ENCODE assay signal across 22 mouse cellular contexts in genomic region chr16:35900541-35900940, GRCm38 (mm10). TPM values are rescaled to one million over a fixed set of nuclear protein-coding genes. Genes with fewer than 3 reads are reported as not detected.
DNase-seq lines count a peak whose midpoint lies in the region; ATAC-seq and TF ChIP-seq lines count a peak whose summit lies in the region.
"Had no signal": no experiment of that assay in that cellular context is flagged by ENCODE, and none has a peak within 500 bp of the region (broad histone marks: within the 10 kb centered on the region; RNA-seq: fewer than 3 reads in every experiment).

No protein-coding gene starts in this region.

- no peak for TF ChIP-seq CTCF in liver, adult 2 months (IDR thresholded peaks at IDR 0.05; ENCODE audit: low read depth, low read length)

- no peaks in the 10 kb centered on the region for H3K27me3 ChIP-seq in liver, adult 2 months (ENCODE audit: control insufficient read depth, insufficient read depth, low read length)
- H3K27me3 ChIP-seq in liver, embryonic 11.5 days (replicated peaks; ENCODE audit: control insufficient read depth, insufficient read depth, low read length): no peaks in the 10 kb centered on the region
- no peaks in the 10 kb centered on the region for H3K27me3 ChIP-seq in kidney, embryonic 14.5 days (ENCODE audit: control insufficient read depth, insufficient read depth, low read length)
- no peaks in the 10 kb centered on the region for H3K27me3 ChIP-seq in intestine, embryonic 15.5 days (replicated peaks)
- H3K27me3 ChIP-seq: CH12.LX, Patski had no signal

- H3K4me1 ChIP-seq in liver, adult 2 months (ENCODE audit: control insufficient read depth, insufficient read depth, low read length): no peaks in the 10 kb centered on the region
- H3K4me1 ChIP-seq in liver, embryonic 11.5 days (replicated peaks; ENCODE audit: control insufficient read depth, insufficient read depth, low read length): no peaks in the 10 kb centered on the region
- no peaks in the 10 kb centered on the region for H3K4me1 ChIP-seq in kidney, embryonic 14.5 days (ENCODE audit: control insufficient read depth, insufficient read depth, low read length)
- H3K4me1 ChIP-seq in intestine, embryonic 15.5 days (replicated peaks): no peaks in the 10 kb centered on the region

- WGBS in liver, adult 2 months: 26% methylated on average over 3 of the region's 3 CpGs
- WGBS in liver, embryonic 11.5 days: 74% methylated on average over 3 of the region's 3 CpGs
- 84% methylated on average over 3 of the region's 3 CpGs for WGBS in kidney, embryonic 14.5 days
- WGBS in intestine, embryonic 15.5 days: 82% methylated on average over 3 of the region's 3 CpGs

- H3K9ac ChIP-seq in liver, adult 2 months (ENCODE audit: low read depth, low read length): no peak overlapping the region
- no peak overlapping the region for H3K9ac ChIP-seq in liver, embryonic 11.5 days (ENCODE audit: low read depth, low read length)
- no peak overlapping the region for H3K9ac ChIP-seq in kidney, embryonic 14.5 days (ENCODE audit: low read depth, low read length)
- no peak overlapping the region for H3K9ac ChIP-seq in intestine, embryonic 15.5 days

- H3K9me3 ChIP-seq in liver, embryonic 11.5 days (ENCODE audit: control insufficient read depth, low read length): no peaks in the 10 kb centered on the region
- no peaks in the 10 kb centered on the region for H3K9me3 ChIP-seq in kidney, embryonic 14.5 days (ENCODE audit: control insufficient read depth, low read length)
- no peaks in the 10 kb centered on the region for H3K9me3 ChIP-seq in intestine, embryonic 15.5 days

- DNase-seq in heart, adult 11 months: peak; percentile 1
- no peak for DNase-seq in heart, postnatal 4 days
- DNase-seq in liver, adult 2 months (ENCODE audit: extremely low read depth, low read depth, low spot score): peak; percentile 78
- no peak for DNase-seq in liver, embryonic 11.5 days (ENCODE audit: low spot score)
- peak; percentile 87 for DNase-seq in fat pad, adult 2 months (ENCODE audit: extremely low read depth, low read depth, low spot score)
- peak; percentile 84 for DNase-seq in gonadal fat pad, adult 2 months (ENCODE audit: low read depth)
- DNase-seq: adrenal gland, adult 2 months; adrenal gland, adult 8-10 months; adrenal gland, postnatal 10 days; adrenal gland, postnatal 14 days; adrenal gland, postnatal 25 days; adrenal gland, postnatal 36 days; B cell, adult 2 months; cerebellum, adult 11 months; cerebellum, adult 11-12 months had no signal

- no peak for TF ChIP-seq POLR2A in liver, adult 2 months (IDR thresholded peaks at IDR 0.05; ENCODE audit: extremely low read depth, insufficient read depth, low read length)

- ATAC-seq in liver, embryonic 11.5 days (replicated peaks; ENCODE audit: low FRiP score): no peak
- ATAC-seq in kidney, embryonic 14.5 days (ENCODE audit: low FRiP score, low TSS enrichment): no peak
- ATAC-seq in intestine, embryonic 15.5 days: no peak
- ATAC-seq: activated CD4-positive, CD25-positive, alpha-beta regulatory T cell, adult 4 months; CD4-positive, CD25-positive, alpha-beta regulatory T cell, adult 4 months; Patski had no signal

- H3K4me2 ChIP-seq in liver, embryonic 11.5 days: no peak overlapping the region
- no peak overlapping the region for H3K4me2 ChIP-seq in kidney, embryonic 14.5 days (replicated peaks; ENCODE audit: low read depth, low read length)
- no peak overlapping the region for H3K4me2 ChIP-seq in intestine, embryonic 15.5 days (replicated peaks)

- H3K79me2 ChIP-seq in liver, adult 2 months (ENCODE audit: control insufficient read depth, insufficient read depth, low read length): no peaks in the 10 kb centered on the region

- no peak overlapping the region for H3K4me3 ChIP-seq in liver, adult 2 months (ENCODE audit: insufficient read depth, low read depth, low read length)
- H3K4me3 ChIP-seq in liver, embryonic 11.5 days (ENCODE audit: low read depth, low read length): no peak overlapping the region
- no peak overlapping the region for H3K4me3 ChIP-seq in kidney, embryonic 14.5 days (ENCODE audit: low read length)
- H3K4me3 ChIP-seq in intestine, embryonic 15.5 days (replicated peaks): no peak overlapping the region

- H3K36me3 ChIP-seq in liver, adult 2 months (ENCODE audit: control insufficient read depth, insufficient read depth, low read length): no peaks in the 10 kb centered on the region
- no peaks in the 10 kb centered on the region for H3K36me3 ChIP-seq in liver, embryonic 11.5 days (ENCODE audit: control insufficient read depth, insufficient read depth, low read length)
- H3K36me3 ChIP-seq in kidney, embryonic 14.5 days (ENCODE audit: control insufficient read depth, insufficient read depth, low read length): no peaks in the 10 kb centered on the region
- no peaks in the 10 kb centered on the region for H3K36me3 ChIP-seq in intestine, embryonic 15.5 days
- H3K36me3 ChIP-seq: G1E had no signal

- no peak overlapping the region for H3K27ac ChIP-seq in liver, adult 2 months (replicated peaks; ENCODE audit: insufficient read depth, low read depth, low read length)
- H3K27ac ChIP-seq in liver, embryonic 11.5 days (ENCODE audit: low read depth, low read length): no peak overlapping the region
- no peak overlapping the region for H3K27ac ChIP-seq in kidney, embryonic 14.5 days (ENCODE audit: low read depth, low read length)
- no peak overlapping the region for H3K27ac ChIP-seq in intestine, embryonic 15.5 days

RNA-seq across cellular contexts. Expression of gene Parp14, which starts 29.2 kb away (rescaled TPM):
- total RNA-seq in heart, postnatal 4 days (2021): 1 to 10 TPM; 5.2 to 5.4 TPM
- total RNA-seq in liver, adult 2 months (2014; rRNA removed): 19.5 and 24.5 TPM in 2 replicates
- 3.3 and 4.5 TPM in 2 replicates for polyA plus RNA-seq in liver, adult 2 months (2012; rRNA removed)
- 0.70 and 1.3 TPM in 2 replicates for polyA plus RNA-seq in liver, embryonic 11.5 days (2014; fragmentation: Nextera tagmentation; extraction: Ambion mirVana)
- polyA plus RNA-seq in gonadal fat pad, adult 2 months (2012; rRNA removed): 3.5 and 5.0 TPM in 2 replicates
- 0.36 and 0.81 TPM in 2 replicates for polyA plus RNA-seq in kidney, embryonic 14.5 days (2014; fragmentation: Nextera tagmentation; extraction: Ambion mirVana)
- 1.2 and 2.2 TPM in 2 replicates for polyA plus RNA-seq in intestine, embryonic 15.5 days (2015; fragmentation: Nextera tagmentation; extraction: Ambion mirVana)

RNA-seq across cellular contexts. Expression of gene Parp9, which starts 37.7 kb away (rescaled TPM):
- total RNA-seq in heart, postnatal 4 days (2021): 10 to 100 TPM; 12.4 to 14.0 TPM
- 36.0 and 63.5 TPM in 2 replicates for total RNA-seq in liver, adult 2 months (2014; rRNA removed)
- 11.9 and 13.7 TPM in 2 replicates for polyA plus RNA-seq in liver, adult 2 months (2012; rRNA removed)
- 4.1 and 5.7 TPM in 2 replicates for polyA plus RNA-seq in liver, embryonic 11.5 days (2014; fragmentation: Nextera tagmentation; extraction: Ambion mirVana)
- polyA plus RNA-seq in gonadal fat pad, adult 2 months (2012; rRNA removed): 7.3 and 10.4 TPM in 2 replicates
- polyA plus RNA-seq in kidney, embryonic 14.5 days (2014; fragmentation: Nextera tagmentation; extraction: Ambion mirVana): 1.8 and 3.2 TPM in 2 replicates
- 12.0 and 14.0 TPM in 2 replicates for polyA plus RNA-seq in intestine, embryonic 15.5 days (2015; fragmentation: Nextera tagmentation; extraction: Ambion mirVana)

RNA-seq across cellular contexts. Expression of gene Dtx3l, which starts 38.4 kb away (rescaled TPM):
- total RNA-seq in heart, postnatal 4 days (2021): 10 to 100 TPM in 1 of 2 experiments, 1 to 10 TPM in 1; 9.5 to 10.3 TPM
- total RNA-seq in liver, adult 2 months (2014; rRNA removed): 26.0 and 31.6 TPM in 2 replicates
- polyA plus RNA-seq in liver, adult 2 months (2012; rRNA removed): 11.2 and 12.2 TPM in 2 replicates
- polyA plus RNA-seq in liver, embryonic 11.5 days (2014; fragmentation: Nextera tagmentation; extraction: Ambion mirVana): 3.2 and 3.8 TPM in 2 replicates
- 6.3 and 7.1 TPM in 2 replicates for polyA plus RNA-seq in gonadal fat pad, adult 2 months (2012; rRNA removed)
- polyA plus RNA-seq in kidney, embryonic 14.5 days (2014; fragmentation: Nextera tagmentation; extraction: Ambion mirVana): 1.7 and 3.2 TPM in 2 replicates
- polyA plus RNA-seq in intestine, embryonic 15.5 days (2015; fragmentation: Nextera tagmentation; extraction: Ambion mirVana): 8.6 TPM in 2 replicates

Comparison
In these comparisons a context has a peak if more than half of its experiments do, and no peak if none do; other contexts are left out.
1. DNase-seq: peak in heart, adult 11 months (single experiment), liver, adult 2 months (single experiment), fat pad, adult 2 months (single experiment) and gonadal fat pad, adult 2 months (single experiment); none in heart, postnatal 4 days (single experiment) and liver, embryonic 11.5 days (single experiment).